Mouse (Mus musculus) lung, adult 2 months (tissue): ENCODE measurements around the gene Med26.

ENCODE experiments used
- CTCF ChIP-seq: fragments of 200-500 bp; IDR thresholded peaks from 2 replicates; pipeline ENCODE4 v1.5.1; 2011; ENCODE audit warnings: mild to moderate bottlenecking, low read length, control low read depth; ENCODE audit not compliant: insufficient read depth
- POLR2A ChIP-seq: fragments of 200-500 bp; IDR thresholded peaks from 2 replicates; pipeline ENCODE4 v1.6.1; 2011; ENCODE audit warnings: low read depth, mild to moderate bottlenecking, control low read depth, low read length, borderline replicate concordance; ENCODE audit errors: extremely low read depth

- TF ChIP-seq POLR2A, result no peak
- no peak for TF ChIP-seq CTCF
Measured at GRCm38 (mm10) chr8:72457806-72458205, 90.3 kb downstream of the Med26 start.
